Mouse (Mus musculus) urinary bladder, adult 18-20 months (tissue): ENCODE results near the gene Eif5a.
A peak's percentile ranks its signal among the peaks of the same experiment; 100 is the strongest.
"Not testable (repeated sequence)": the region's sequence is repeated elsewhere in the genome, so short reads cannot be mapped to it uniquely, and the experiment has no call there.

Experiments used
- DNase-seq, 2 experiments: peaks; one replicate each; pipeline ENCODE4 v3.0.0; 2022; ENCODE audit warnings: low spot score in 2 of 2, mixed read lengths in 2 of 2

Gene Eif5a

GRCm38 (mm10) chr11:69922012-69922756 is 426 bp upstream of the Eif5a start:
- no peak for DNase-seq

- peak in 1 of 2 experiments; percentile 38 for DNase-seq
These were observed 1.3 kb downstream of the Eif5a start for GRCm38 (mm10) chr11:69920266-69921031.

- DNase-seq, result peak; percentile 65 to 78
These were observed 2.0 kb downstream of the Eif5a start for GRCm38 (mm10) chr11:69919661-69920265.

GRCm38 (mm10) chr11:69919053-69919452 is 2.7 kb downstream of the Eif5a start:
- no peak for DNase-seq

- no peak for DNase-seq
These were observed 3.6 kb downstream of the Eif5a start for GRCm38 (mm10) chr11:69918118-69918517.

GRCm38 (mm10) chr11:69917379-69917948 is 4.3 kb downstream of the Eif5a start:
- no peak for DNase-seq

GRCm38 (mm10) chr11:69916652-69917378 is 4.9 kb downstream of the Eif5a start:
- DNase-seq, result not testable (repeated sequence)

- DNase-seq, result no peak
These were observed 5.8 kb downstream of the Eif5a start for GRCm38 (mm10) chr11:69915667-69916627.

GRCm38 (mm10) chr11:69914917-69915430 is 6.8 kb downstream of the Eif5a start:
- no peak for DNase-seq

GRCm38 (mm10) chr11:69914372-69914764 is 7.4 kb downstream of the Eif5a start:
- DNase-seq, result no peak

- DNase-seq, result peak; percentile 86 to 90
These were observed 8.0 kb downstream of the Eif5a start, which contains the start of gene Gps2 for GRCm38 (mm10) chr11:69913554-69914371. TSS of gene Gps2 (plus strand) at chr11:69913888.

GRCm38 (mm10) chr11:69912716-69913530 is 8.8 kb downstream of the Eif5a start:
- DNase-seq, result no peak

GRCm38 (mm10) chr11:69911701-69912100 is 10.1 kb downstream of the Eif5a start:
- DNase-seq, result no peak

- DNase-seq, result no peak
These were observed 10.8 kb downstream of the Eif5a start for GRCm38 (mm10) chr11:69910781-69911560.

GRCm38 (mm10) chr11:69910177-69910576 is 11.6 kb downstream of the Eif5a start:
- DNase-seq, result no peak

- DNase-seq, result no peak
These were observed 12.6 kb downstream of the Eif5a start for GRCm38 (mm10) chr11:69909174-69909573.

- DNase-seq, result no peak
These were observed 13.1 kb downstream of the Eif5a start for GRCm38 (mm10) chr11:69908645-69909044.
